20 mouse cellular contexts compared by ENCODE assay signal in genomic region chr15:87755482-87755881, GRCm38 (mm10).
DNase-seq lines count a peak whose midpoint lies in the region; ATAC-seq and TF ChIP-seq lines count a peak whose summit lies in the region.
"Had no signal": no experiment of that assay in that cellular context is flagged by ENCODE, and none has a peak within 500 bp of the region (broad histone marks: within the 10 kb centered on the region; RNA-seq: fewer than 3 reads in every experiment).

No protein-coding gene starts in this region.

- no peak for DNase-seq in forebrain, postnatal 0 days
- DNase-seq in brain, embryonic 14.5 days (ENCODE audit: low read depth): peak; percentile 20
- DNase-seq in stomach, postnatal 0 days (ENCODE audit: low spot score): peak; percentile 2
- DNase-seq: adrenal gland, postnatal 14 days; cerebellum, adult 18-20 months; cerebellum, adult 9-11 months; cerebellum, postnatal 36 days; gastrocnemius, adult 2 months; gastrocnemius, postnatal 25 days; heart, postnatal 10 days; heart, postnatal 4 days had no signal

- H3K4me1 ChIP-seq in forebrain, postnatal 0 days (ENCODE audit: insufficient read depth): no peaks in the 10 kb centered on the region; the same call in 1 of the 2 replicates
- H3K4me1 ChIP-seq in forebrain, embryonic 13.5 days: no peaks in the 10 kb centered on the region
- H3K4me1 ChIP-seq in hindbrain, embryonic 16.5 days (ENCODE audit: control insufficient read depth, insufficient read depth, low read depth, low read length): no peaks in the 10 kb centered on the region
- no peaks in the 10 kb centered on the region for H3K4me1 ChIP-seq in hindbrain, embryonic 12.5 days
- no peaks in the 10 kb centered on the region for H3K4me1 ChIP-seq in stomach, postnatal 0 days (replicated peaks; ENCODE audit: control insufficient read depth, insufficient read depth)
- H3K4me1 ChIP-seq: embryonic facial prominence, embryonic 13.5 days; heart, embryonic 10.5 days had no signal

- no peak for TF ChIP-seq EP300 in stomach, postnatal 0 days (optimal IDR thresholded peaks at IDR 0.05)

- 68% methylated on average over 3 of the region's 3 CpGs for WGBS in forebrain, postnatal 0 days
- whole genome bisulfite sequencing in forebrain, embryonic 13.5 days: 74% methylated on average over 3 of the region's 3 CpGs
- WGBS in hindbrain, embryonic 16.5 days: 71% methylated on average over 3 of the region's 3 CpGs
- 83% methylated on average over 3 of the region's 3 CpGs for WGBS in hindbrain, embryonic 12.5 days
- WGBS in stomach, postnatal 0 days: 66% methylated on average over 3 of the region's 3 CpGs

- H3K27ac ChIP-seq in forebrain, postnatal 0 days (ENCODE audit: low read depth, low read length): no peak overlapping the region
- no peak overlapping the region; the same call in 1 of the 2 replicates for H3K27ac ChIP-seq in forebrain, embryonic 13.5 days
- H3K27ac ChIP-seq in hindbrain, embryonic 16.5 days (ENCODE audit: low read depth, low read length): no peak overlapping the region
- no peak overlapping the region for H3K27ac ChIP-seq in hindbrain, embryonic 12.5 days
- H3K27ac ChIP-seq in stomach, postnatal 0 days (replicated peaks): no peak overlapping the region
- H3K27ac ChIP-seq: embryonic facial prominence, embryonic 13.5 days; gastrocnemius, adult 2 months; heart, embryonic 10.5 days had no signal

- TF ChIP-seq POLR2A in brain, embryonic 14.5 days (IDR thresholded peaks at IDR 0.05; ENCODE audit: borderline replicate concordance, extremely low read depth, insufficient read depth, insufficient read length, poor library complexity, severe bottlenecking): no peak

- peak; percentile 68 for ATAC-seq in forebrain, postnatal 0 days
- ATAC-seq in forebrain, embryonic 13.5 days: no peak
- peak; percentile 20; the same call in 1 of the 2 replicates for ATAC-seq in hindbrain, embryonic 16.5 days
- no peak for ATAC-seq in hindbrain, embryonic 12.5 days (ENCODE audit: low FRiP score)
- no peak for ATAC-seq in stomach, postnatal 0 days (ENCODE audit: low FRiP score, low TSS enrichment)
- ATAC-seq: activated CD4-positive, CD25-positive, alpha-beta regulatory T cell, adult 4 months; intestine, embryonic 16.5 days; Patski had no signal

- no peaks in the 10 kb centered on the region for H3K27me3 ChIP-seq in forebrain, postnatal 0 days (ENCODE audit: insufficient read depth, low read length)
- H3K27me3 ChIP-seq in forebrain, embryonic 13.5 days: no peaks in the 10 kb centered on the region
- H3K27me3 ChIP-seq in hindbrain, embryonic 16.5 days (replicated peaks; ENCODE audit: control insufficient read depth, insufficient read depth, low read length): no peaks in the 10 kb centered on the region
- H3K27me3 ChIP-seq in hindbrain, embryonic 12.5 days: no peaks in the 10 kb centered on the region
- no peaks in the 10 kb centered on the region for H3K27me3 ChIP-seq in stomach, postnatal 0 days (ENCODE audit: control insufficient read depth, insufficient read depth, low read length)
- H3K27me3 ChIP-seq: CH12.LX; embryonic facial prominence, embryonic 13.5 days; Patski had no signal

- no peak for TF ChIP-seq CTCF in forebrain, postnatal 0 days (IDR thresholded peaks at IDR 0.05; ENCODE audit: low read depth)
- TF ChIP-seq CTCF in brain, embryonic 14.5 days (IDR thresholded peaks at IDR 0.05; ENCODE audit: borderline replicate concordance, extremely low read depth, insufficient read depth, insufficient read length): no peak
- TF ChIP-seq CTCF in stomach, postnatal 0 days (IDR thresholded peaks at IDR 0.05; ENCODE audit: low read depth): no peak

- H3K9ac ChIP-seq in forebrain, postnatal 0 days: no peak overlapping the region
- no peak overlapping the region for H3K9ac ChIP-seq in forebrain, embryonic 13.5 days
- H3K9ac ChIP-seq in hindbrain, embryonic 16.5 days (ENCODE audit: low read depth, low read length): no peak overlapping the region
- H3K9ac ChIP-seq in hindbrain, embryonic 12.5 days: no peak overlapping the region
- H3K9ac ChIP-seq in stomach, postnatal 0 days (ENCODE audit: low read length): no peak overlapping the region
- H3K9ac ChIP-seq: embryonic facial prominence, embryonic 13.5 days had no signal

- H3K4me2 ChIP-seq in forebrain, postnatal 0 days (ENCODE audit: low read depth): no peak overlapping the region
- H3K4me2 ChIP-seq in forebrain, embryonic 13.5 days: no peak overlapping the region
- H3K4me2 ChIP-seq in hindbrain, embryonic 16.5 days (ENCODE audit: low read length): no peak overlapping the region
- H3K4me2 ChIP-seq in hindbrain, embryonic 12.5 days (replicated peaks): no peak overlapping the region
- H3K4me2 ChIP-seq in stomach, postnatal 0 days (replicated peaks; ENCODE audit: low read depth): no peak overlapping the region
- H3K4me2 ChIP-seq: embryonic facial prominence, embryonic 13.5 days had no signal

- no peaks in the 10 kb centered on the region for H3K36me3 ChIP-seq in forebrain, postnatal 0 days (ENCODE audit: insufficient read depth)
- peaks cover 7% of the 10 kb centered on the region; the same call in 1 of the 2 replicates for H3K36me3 ChIP-seq in forebrain, embryonic 13.5 days (ENCODE audit: poor library complexity, severe bottlenecking)
- 0 out of 2 replicates have a peak, but pooled peaks cover 8% of the 10 kb centered on the region for H3K36me3 ChIP-seq in hindbrain, embryonic 16.5 days (ENCODE audit: control insufficient read depth, insufficient read depth, low read length)
- 0 out of 2 replicates have a peak, but pooled peaks cover 6% of the 10 kb centered on the region for H3K36me3 ChIP-seq in hindbrain, embryonic 12.5 days
- H3K36me3 ChIP-seq in stomach, postnatal 0 days (ENCODE audit: control insufficient read depth, insufficient read depth, low read length): no peaks in the 10 kb centered on the region
- H3K36me3 ChIP-seq: embryonic facial prominence, embryonic 13.5 days; heart, embryonic 10.5 days had no signal

- H3K9me3 ChIP-seq in forebrain, postnatal 0 days (ENCODE audit: low read length): no peaks in the 10 kb centered on the region
- no peaks in the 10 kb centered on the region for H3K9me3 ChIP-seq in forebrain, embryonic 13.5 days (replicated peaks)
- H3K9me3 ChIP-seq in hindbrain, embryonic 16.5 days (ENCODE audit: control insufficient read depth, low read length): no peaks in the 10 kb centered on the region
- H3K9me3 ChIP-seq in hindbrain, embryonic 12.5 days (replicated peaks): no peaks in the 10 kb centered on the region
- no peaks in the 10 kb centered on the region for H3K9me3 ChIP-seq in stomach, postnatal 0 days (ENCODE audit: control insufficient read depth, low read length)
- H3K9me3 ChIP-seq: embryonic facial prominence, embryonic 13.5 days; heart, embryonic 10.5 days had no signal

- H3K4me3 ChIP-seq in forebrain, postnatal 0 days (ENCODE audit: low read depth, low read length): no peak overlapping the region
- no peak overlapping the region for H3K4me3 ChIP-seq in forebrain, embryonic 13.5 days
- H3K4me3 ChIP-seq in hindbrain, embryonic 16.5 days (ENCODE audit: low read length): no peak overlapping the region
- H3K4me3 ChIP-seq in hindbrain, embryonic 12.5 days: no peak overlapping the region
- H3K4me3 ChIP-seq in stomach, postnatal 0 days (ENCODE audit: low read depth, low read length): no peak overlapping the region
- H3K4me3 ChIP-seq: embryonic facial prominence, embryonic 13.5 days; gastrocnemius, adult 2 months; heart, embryonic 10.5 days had no signal

Comparison
In these comparisons a context has a peak if more than half of its experiments do, and no peak if none do; other contexts are left out.
1. ATAC-seq: peak in forebrain, postnatal 0 days (single experiment) and hindbrain, embryonic 16.5 days (single experiment); none in forebrain, embryonic 13.5 days (single experiment), hindbrain, embryonic 12.5 days (single experiment) and stomach, postnatal 0 days (single experiment).